ENCODE assay signal across 9 mouse cellular contexts in genomic region chr17:35090166-35090932, GRCm38 (mm10). TPM values are rescaled to one million over a fixed set of nuclear protein-coding genes. Genes with fewer than 3 reads are reported as not detected.
A peak's percentile ranks its signal among the peaks of the same experiment; 100 is the strongest.
DNase-seq lines count a peak whose midpoint lies in the region; ATAC-seq and TF ChIP-seq lines count a peak whose summit lies in the region.
"Had no signal": no experiment of that assay in that cellular context is flagged by ENCODE, and none has a peak within 500 bp of the region (broad histone marks: within the 10 kb centered on the region; RNA-seq: fewer than 3 reads in every experiment).

No protein-coding gene starts in this region.

- intact Hi-C loops in gastrocnemius, adult 2 months (cut with DNase I) = no loop called here

- 0 out of 2 replicates have a peak, but pooled peaks have one; percentile 15 for ATAC-seq in hindbrain, embryonic 16.5 days
- ATAC-seq in midbrain, embryonic 14.5 days (ENCODE audit: low FRiP score, low TSS enrichment) = no peak
- no peak for ATAC-seq in activated CD4-positive, CD25-positive, alpha-beta regulatory T cell, adult 4 months

- H3K36me3 ChIP-seq in erythroblast, embryonic 14.5 days (ENCODE audit: control insufficient read depth) = peaks cover 52% of the 10 kb centered on the region
- peaks cover 24% of the 10 kb centered on the region for H3K36me3 ChIP-seq in hindbrain, embryonic 16.5 days (ENCODE audit: control insufficient read depth, insufficient read depth, low read length)
- peaks cover 38% of the 10 kb centered on the region for H3K36me3 ChIP-seq in midbrain, embryonic 14.5 days (ENCODE audit: control insufficient read depth, insufficient read depth, low read length)

- no peaks in the 10 kb centered on the region for H3K9me3 ChIP-seq in erythroblast, embryonic 14.5 days (ENCODE audit: control insufficient read depth, low read length)
- no peaks in the 10 kb centered on the region for H3K9me3 ChIP-seq in hindbrain, embryonic 16.5 days (ENCODE audit: control insufficient read depth, low read length)
- H3K9me3 ChIP-seq in midbrain, embryonic 14.5 days (ENCODE audit: control insufficient read depth, low read length) = no peaks in the 10 kb centered on the region

- peak; percentile 59 for DNase-seq in gastrocnemius, adult 2 months
- no peak for DNase-seq in gastrocnemius, postnatal 4 days (ENCODE audit: low spot score in 2 of 2)
- peak; percentile 23 for DNase-seq in adrenal gland, postnatal 25 days
- DNase-seq in midbrain, embryonic 14.5 days = peak; percentile 21
- no peak for DNase-seq in retina, postnatal 1 day

- TF ChIP-seq CTCF in gastrocnemius, adult 2 months (IDR thresholded peaks at IDR 0.05) = no peak

- H3K4me3 ChIP-seq in gastrocnemius, adult 2 months = peak overlapping the region; percentile 87
- peak overlapping the region; percentile 89 for H3K4me3 ChIP-seq in erythroblast, embryonic 14.5 days (replicated peaks)
- H3K4me3 ChIP-seq in hindbrain, embryonic 16.5 days (ENCODE audit: low read length) = peak overlapping the region; percentile 68
- H3K4me3 ChIP-seq in midbrain, embryonic 14.5 days (replicated peaks; ENCODE audit: low read depth, low read length) = peak overlapping the region; percentile 61

- H3K4me1 ChIP-seq in erythroblast, embryonic 14.5 days (ENCODE audit: control insufficient read depth) = peaks cover 38% of the 10 kb centered on the region
- peaks cover 8% of the 10 kb centered on the region for H3K4me1 ChIP-seq in hindbrain, embryonic 16.5 days (ENCODE audit: control insufficient read depth, insufficient read depth, low read depth, low read length)
- peaks cover 12% of the 10 kb centered on the region for H3K4me1 ChIP-seq in midbrain, embryonic 14.5 days (ENCODE audit: control insufficient read depth, insufficient read depth, low read length)

- H3K4me2 ChIP-seq in hindbrain, embryonic 16.5 days (ENCODE audit: low read length) = peak overlapping the region; percentile 71
- peak overlapping the region; percentile 76 for H3K4me2 ChIP-seq in midbrain, embryonic 14.5 days (ENCODE audit: low read length)

- H3K27me3 ChIP-seq in erythroblast, embryonic 14.5 days (ENCODE audit: control insufficient read depth) = no peaks in the 10 kb centered on the region
- no peaks in the 10 kb centered on the region for H3K27me3 ChIP-seq in hindbrain, embryonic 16.5 days (replicated peaks; ENCODE audit: control insufficient read depth, insufficient read depth, low read length)
- H3K27me3 ChIP-seq in midbrain, embryonic 14.5 days (ENCODE audit: control insufficient read depth, insufficient read depth, low read length) = no peaks in the 10 kb centered on the region

- H3K9ac ChIP-seq in hindbrain, embryonic 16.5 days (ENCODE audit: low read depth, low read length) = peak overlapping the region; percentile 95
- peak overlapping the region; percentile 93 for H3K9ac ChIP-seq in midbrain, embryonic 14.5 days (replicated peaks; ENCODE audit: low read length)

- WGBS in hindbrain, embryonic 16.5 days = 36% methylated on average over 8 of the region's 8 CpGs
- 67% methylated on average over 8 of the region's 8 CpGs for WGBS in midbrain, embryonic 14.5 days

- H3K27ac ChIP-seq in gastrocnemius, adult 2 months = peak overlapping the region; percentile 100
- peak overlapping the region; percentile 99 for H3K27ac ChIP-seq in hindbrain, embryonic 16.5 days (ENCODE audit: low read depth, low read length)
- peak overlapping the region; percentile 45; the same call in 1 of the 2 replicates for H3K27ac ChIP-seq in midbrain, embryonic 14.5 days (replicated peaks; ENCODE audit: low read depth, low read length)

RNA-seq across cellular contexts. Expression of gene Abhd16a, which starts 1.3 kb away (rescaled TPM):
- 10 to 100 TPM; 74.2 to 99.7 TPM for total RNA-seq in gastrocnemius, adult 2 months (2021)
- total RNA-seq in gastrocnemius, postnatal 4 days (2021) = 10 to 100 TPM; 67.2 to 69.3 TPM
- total RNA-seq in adrenal gland, postnatal 25 days (2021) = 67.1 and 84.9 TPM in 2 replicates
- 10.1 and 10.3 TPM in 2 replicates for polyA plus RNA-seq in erythroblast, embryonic 14.5 days (2012)
- 113 and 115 TPM in 2 replicates for polyA plus RNA-seq in hindbrain, embryonic 16.5 days (2015; fragmentation: Nextera tagmentation; extraction: Ambion mirVana)
- polyA plus RNA-seq in midbrain, embryonic 14.5 days (2014; fragmentation: Nextera tagmentation; extraction: Ambion mirVana) = 79.4 and 86.0 TPM in 2 replicates
- 10 to 100 TPM; 18.7 to 20.6 TPM for polyA plus RNA-seq in activated CD4-positive, CD25-positive, alpha-beta regulatory T cell, adult 4 months (2017; shearing (Covaris generic))

RNA-seq across cellular contexts. Expression of gene Ly6g6f, which starts 4.9 kb away (rescaled TPM):
- not detected for total RNA-seq in gastrocnemius, adult 2 months (2021)
- total RNA-seq in gastrocnemius, postnatal 4 days (2021) = under 1 TPM in 1 of 2 experiments, not detected in 1; 0.31 TPM
- total RNA-seq in adrenal gland, postnatal 25 days (2021) = not detected in 2 replicates
- 0.07 and 0.08 TPM in 2 replicates for polyA plus RNA-seq in erythroblast, embryonic 14.5 days (2012)
- polyA plus RNA-seq in hindbrain, embryonic 16.5 days (2015; fragmentation: Nextera tagmentation; extraction: Ambion mirVana) = 0.22 TPM in 1 of 2 replicates, not detected in the other
- polyA plus RNA-seq in midbrain, embryonic 14.5 days (2014; fragmentation: Nextera tagmentation; extraction: Ambion mirVana) = not detected in 2 replicates
- polyA plus RNA-seq in activated CD4-positive, CD25-positive, alpha-beta regulatory T cell, adult 4 months (2017; shearing (Covaris generic)) = under 1 TPM in 1 of 2 experiments, not detected in 1; 0.29 TPM

RNA-seq across cellular contexts. Expression of gene Ly6g6d, which starts 12.5 kb away (rescaled TPM):
- total RNA-seq in gastrocnemius, adult 2 months (2021) = 1 to 10 TPM in 1 of 2 experiments, under 1 TPM in 1; 0.50 to 1.9 TPM
- 1 to 10 TPM in 1 of 2 experiments, under 1 TPM in 1; 0.91 to 1.2 TPM for total RNA-seq in gastrocnemius, postnatal 4 days (2021)
- total RNA-seq in adrenal gland, postnatal 25 days (2021) = 1.5 and 2.0 TPM in 2 replicates
- polyA plus RNA-seq in erythroblast, embryonic 14.5 days (2012) = not detected in 2 replicates
- polyA plus RNA-seq in hindbrain, embryonic 16.5 days (2015; fragmentation: Nextera tagmentation; extraction: Ambion mirVana) = 0.68 and 1.0 TPM in 2 replicates
- polyA plus RNA-seq in midbrain, embryonic 14.5 days (2014; fragmentation: Nextera tagmentation; extraction: Ambion mirVana) = 0.78 and 1.5 TPM in 2 replicates
- not detected for polyA plus RNA-seq in activated CD4-positive, CD25-positive, alpha-beta regulatory T cell, adult 4 months (2017; shearing (Covaris generic))

RNA-seq across cellular contexts. Expression of gene Ly6g6e, which starts 13.6 kb away (rescaled TPM):
- total RNA-seq in gastrocnemius, adult 2 months (2021) = not detected
- not detected for total RNA-seq in gastrocnemius, postnatal 4 days (2021)
- not detected in 2 replicates for total RNA-seq in adrenal gland, postnatal 25 days (2021)
- polyA plus RNA-seq in erythroblast, embryonic 14.5 days (2012) = not detected in 2 replicates
- 0.16 and 0.34 TPM in 2 replicates for polyA plus RNA-seq in hindbrain, embryonic 16.5 days (2015; fragmentation: Nextera tagmentation; extraction: Ambion mirVana)
- polyA plus RNA-seq in midbrain, embryonic 14.5 days (2014; fragmentation: Nextera tagmentation; extraction: Ambion mirVana) = 0.62 TPM in 1 of 2 replicates, not detected in the other
- polyA plus RNA-seq in activated CD4-positive, CD25-positive, alpha-beta regulatory T cell, adult 4 months (2017; shearing (Covaris generic)) = not detected

RNA-seq across cellular contexts. Expression of gene Ly6g5c, which starts 17.7 kb away (rescaled TPM):
- not detected for total RNA-seq in gastrocnemius, adult 2 months (2021)
- not detected for total RNA-seq in gastrocnemius, postnatal 4 days (2021)
- not detected in 2 replicates for total RNA-seq in adrenal gland, postnatal 25 days (2021)
- not detected in 2 replicates for polyA plus RNA-seq in erythroblast, embryonic 14.5 days (2012)
- polyA plus RNA-seq in hindbrain, embryonic 16.5 days (2015; fragmentation: Nextera tagmentation; extraction: Ambion mirVana) = not detected in 2 replicates
- polyA plus RNA-seq in midbrain, embryonic 14.5 days (2014; fragmentation: Nextera tagmentation; extraction: Ambion mirVana) = not detected in 2 replicates
- not detected for polyA plus RNA-seq in activated CD4-positive, CD25-positive, alpha-beta regulatory T cell, adult 4 months (2017; shearing (Covaris generic))
- polyA plus RNA-seq: large intestine, adult 2 months had no signal

Comparison
In these comparisons a context has a peak if more than half of its experiments do, and no peak if none do; other contexts are left out.
1. DNase-seq: peak in gastrocnemius, adult 2 months (single experiment), adrenal gland, postnatal 25 days (single experiment) and midbrain, embryonic 14.5 days (single experiment); none in gastrocnemius, postnatal 4 days (0 of 2) and retina, postnatal 1 day (single experiment).
2. H3K27ac ChIP-seq: peak in every context shown above with its lines; median percentile 100 in gastrocnemius, adult 2 months; 99 in hindbrain, embryonic 16.5 days; 45 in midbrain, embryonic 14.5 days.
3. Peak in every context shown above with its lines, with median percentiles within 50 percentile points of each other: H3K4me3 ChIP-seq.